8 mouse cellular contexts compared by ENCODE assay signal in the genomic region with DNA sequence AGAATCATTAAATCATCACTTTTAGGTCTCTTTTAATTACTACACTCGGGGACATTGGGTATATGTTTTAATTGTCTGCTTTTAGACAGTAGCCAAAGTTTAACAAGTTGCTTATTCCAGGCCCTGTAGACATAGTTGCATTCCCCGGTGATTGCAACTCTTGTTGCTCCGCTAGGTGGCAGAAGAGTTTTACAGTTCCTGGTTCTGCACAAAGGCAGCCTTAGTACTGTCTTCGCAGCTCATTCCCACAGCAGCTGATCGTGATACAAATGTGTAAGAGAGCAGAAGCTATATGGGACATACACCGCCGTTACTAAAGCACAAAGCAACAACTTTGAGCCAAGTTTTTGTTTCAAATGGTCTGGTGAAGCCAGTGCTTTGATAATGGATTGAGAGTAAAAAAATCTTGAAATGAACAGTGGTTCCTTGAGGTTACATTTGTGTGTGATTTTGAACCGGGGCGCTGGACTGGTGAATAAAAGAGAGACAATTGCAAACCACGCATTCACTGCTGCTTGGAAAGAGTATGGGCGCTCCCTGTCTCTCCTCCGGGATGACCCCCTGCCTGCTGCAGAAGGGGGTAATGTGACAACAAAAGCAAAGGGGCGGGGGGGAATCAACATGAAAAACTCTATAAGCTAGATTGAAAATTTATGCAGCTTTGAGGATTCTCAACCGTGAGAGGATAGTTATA.
DNase-seq lines count a peak whose midpoint lies in the region; ATAC-seq lines count a peak whose summit lies in the region.

No protein-coding gene starts in this region.

- no peak overlapping the region for H3K27ac ChIP-seq in intestine, embryonic 16.5 days (ENCODE audit: low read length)
- peak overlapping the region; percentile 65 for H3K27ac ChIP-seq in midbrain, embryonic 12.5 days (replicated peaks)
- H3K27ac ChIP-seq in stomach, embryonic 16.5 days (ENCODE audit: low read length): no peak overlapping the region

- no peaks in the 10 kb centered on the region for H3K27me3 ChIP-seq in intestine, embryonic 16.5 days (replicated peaks; ENCODE audit: control insufficient read depth, insufficient read depth, low read length)
- no peaks in the 10 kb centered on the region for H3K27me3 ChIP-seq in midbrain, embryonic 12.5 days
- H3K27me3 ChIP-seq in stomach, embryonic 16.5 days (ENCODE audit: control insufficient read depth, insufficient read depth, low read length): no peaks in the 10 kb centered on the region

- H3K36me3 ChIP-seq in intestine, embryonic 16.5 days (ENCODE audit: control insufficient read depth, insufficient read depth, low read length): no peaks in the 10 kb centered on the region
- no peaks in the 10 kb centered on the region for H3K36me3 ChIP-seq in midbrain, embryonic 12.5 days
- no peaks in the 10 kb centered on the region for H3K36me3 ChIP-seq in stomach, embryonic 16.5 days (ENCODE audit: control insufficient read depth, insufficient read depth, low read length)

- H3K4me3 ChIP-seq in intestine, embryonic 16.5 days (ENCODE audit: low read length): no peak overlapping the region
- peak overlapping the region; percentile 10; the same call in 1 of the 2 replicates for H3K4me3 ChIP-seq in midbrain, embryonic 12.5 days
- H3K4me3 ChIP-seq in stomach, embryonic 16.5 days (replicated peaks; ENCODE audit: low read length): no peak overlapping the region; the same call in 1 of the 2 replicates

- WGBS in intestine, embryonic 16.5 days: 32% methylated on average over 14 of the region's 14 CpGs
- 11% methylated on average over 14 of the region's 14 CpGs for WGBS in midbrain, embryonic 12.5 days
- WGBS in stomach, embryonic 16.5 days: 28% methylated on average over 14 of the region's 14 CpGs

- H3K4me2 ChIP-seq in intestine, embryonic 16.5 days (ENCODE audit: low read depth, low read length): no peak overlapping the region
- H3K4me2 ChIP-seq in midbrain, embryonic 12.5 days (replicated peaks): peak overlapping the region; percentile 44
- peak overlapping the region; percentile 43; the same call in 1 of the 2 replicates for H3K4me2 ChIP-seq in stomach, embryonic 16.5 days (ENCODE audit: low read depth, low read length)

- peak; percentile 46 to 87 for DNase-seq in adrenal gland, adult (ENCODE audit: inconsistent age in 2 of 2, low spot score in 1 of 2)
- peak; percentile 77 to 87 for DNase-seq in cerebellum, postnatal 36 days
- peak; percentile 83 to 94 for DNase-seq in frontal cortex, postnatal 36 days (ENCODE audit: low spot score in 2 of 2)
- DNase-seq in left cerebral cortex, adult 8-10 months (ENCODE audit: low spot score in 2 of 2): peak; percentile 67 to 71
- no peak for DNase-seq in spleen, adult 18-20 months

- H3K9me3 ChIP-seq in intestine, embryonic 16.5 days (ENCODE audit: control insufficient read depth, low read length): no peaks in the 10 kb centered on the region
- no peaks in the 10 kb centered on the region for H3K9me3 ChIP-seq in midbrain, embryonic 12.5 days
- no peaks in the 10 kb centered on the region for H3K9me3 ChIP-seq in stomach, embryonic 16.5 days (replicated peaks; ENCODE audit: control insufficient read depth, low read length)

- ATAC-seq in intestine, embryonic 16.5 days: peak; percentile 84
- ATAC-seq in midbrain, embryonic 12.5 days (ENCODE audit: low FRiP score, low read depth): peak; percentile 90
- ATAC-seq in stomach, embryonic 16.5 days (ENCODE audit: insufficient read depth, low FRiP score): peak; percentile 78; the same call in 1 of the 2 replicates

- H3K4me1 ChIP-seq in intestine, embryonic 16.5 days (ENCODE audit: control insufficient read depth, insufficient read depth, low read length): no peaks in the 10 kb centered on the region
- H3K4me1 ChIP-seq in midbrain, embryonic 12.5 days: peaks cover 11% of the 10 kb centered on the region; the same call in 1 of the 2 replicates
- no peaks in the 10 kb centered on the region for H3K4me1 ChIP-seq in stomach, embryonic 16.5 days (ENCODE audit: control insufficient read depth, insufficient read depth, low read length)

- H3K9ac ChIP-seq in intestine, embryonic 16.5 days (ENCODE audit: low read depth, low read length): no peak overlapping the region
- H3K9ac ChIP-seq in midbrain, embryonic 12.5 days (replicated peaks): peak overlapping the region; percentile 32; the same call in 1 of the 2 replicates
- H3K9ac ChIP-seq in stomach, embryonic 16.5 days (ENCODE audit: low read length): peak overlapping the region; percentile 50; the same call in 1 of the 2 replicates

Comparison
In these comparisons a context has a peak if more than half of its experiments do, and no peak if none do; other contexts are left out.
1. DNase-seq: peak in adrenal gland, adult (2 of 2), cerebellum, postnatal 36 days (2 of 2), frontal cortex, postnatal 36 days (2 of 2) and left cerebral cortex, adult 8-10 months (2 of 2); none in spleen, adult 18-20 months (0 of 2).
2. Peak in every context shown above with its lines, with median percentiles within 50 percentile points of each other: ATAC-seq.